Mouse (Mus musculus) layer of hippocampus, postnatal 36 days (tissue): ENCODE data around the gene Dynlt1c. TPM values are rescaled to one million over a fixed set of nuclear protein-coding genes. Genes with fewer than 3 reads are reported as not detected.
"Not testable (repeated sequence)": the region's sequence is repeated elsewhere in the genome, so short reads cannot be mapped to it uniquely, and the experiment has no call there.

Source experiments
- DNase-seq, 2 experiments: peaks; one replicate each; pipeline ENCODE4 v3.0.0; 2022
- total RNA-seq, 2 experiments: library from RNA; stranded (reverse); gene quantifications; 2 replicates each; pipeline ENCODE4 v1.2.3; 2021

Dynlt1c gene
- total RNA-seq, 2 experiments from 2014 or later, result 16.9 to 17.8 TPM

DNA sequence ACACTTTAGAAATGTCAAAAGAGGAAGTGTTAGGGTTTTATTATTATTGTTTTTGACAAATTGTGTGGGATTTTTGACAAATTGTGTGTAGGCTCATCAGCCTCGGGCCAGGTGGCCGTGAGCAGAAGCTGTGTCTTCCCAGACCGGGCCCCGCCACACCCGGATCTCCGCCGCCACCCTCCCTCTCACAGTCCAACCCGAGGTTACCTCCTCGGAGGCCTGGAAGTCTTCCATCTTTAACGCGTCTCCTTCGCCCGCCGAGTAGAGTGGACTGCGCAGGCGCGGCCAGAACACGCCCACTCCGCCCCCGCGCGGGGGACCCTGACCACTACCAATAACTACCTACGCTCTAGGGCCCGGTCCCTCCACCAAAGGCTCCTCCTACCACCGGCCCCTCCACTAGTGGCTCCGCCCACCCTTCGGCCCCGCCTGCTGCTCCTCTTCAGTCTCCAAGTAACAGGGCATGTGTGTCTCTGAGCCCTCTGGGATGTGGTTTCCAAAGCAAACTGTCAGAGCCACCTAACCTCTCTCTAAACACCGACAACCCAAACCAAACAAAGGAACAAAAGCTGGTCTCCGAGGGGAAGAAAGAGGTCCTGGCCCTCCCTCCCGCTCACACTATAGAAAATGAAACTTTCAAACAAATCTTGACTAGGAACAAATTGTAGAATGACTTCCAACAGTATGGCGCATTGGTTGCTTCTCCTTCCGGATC is 54.3 kb downstream of the Dynlt1c start, which contains the start of gene Dynlt1f:
Gene Dynlt1f, minus strand, starts transcription at position 334 of the 715 bp plus-strand sequence.
- DNase-seq, result peak; percentile 58 to 65

DNA sequence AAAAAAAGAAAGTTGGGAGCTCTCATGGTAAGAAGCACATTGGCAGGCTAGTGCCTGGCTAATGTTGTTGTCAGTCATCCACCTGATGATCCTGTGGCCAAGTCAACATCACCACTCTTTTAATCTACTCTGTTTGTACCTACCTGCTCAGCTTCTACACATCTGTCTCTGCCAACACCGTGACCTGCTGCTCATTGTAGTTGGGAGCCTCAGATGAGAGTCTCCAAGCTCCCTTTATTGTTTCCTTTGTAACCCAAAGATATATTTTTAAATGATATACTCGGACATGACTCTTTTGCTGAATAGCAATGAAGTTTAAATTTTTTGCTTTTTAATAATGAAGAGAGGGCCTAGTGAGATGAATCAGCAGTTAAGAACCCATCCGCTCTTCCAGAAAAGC is 55.0 kb downstream of the Dynlt1c start:
- DNase-seq, result not testable (repeated sequence)

DNA sequence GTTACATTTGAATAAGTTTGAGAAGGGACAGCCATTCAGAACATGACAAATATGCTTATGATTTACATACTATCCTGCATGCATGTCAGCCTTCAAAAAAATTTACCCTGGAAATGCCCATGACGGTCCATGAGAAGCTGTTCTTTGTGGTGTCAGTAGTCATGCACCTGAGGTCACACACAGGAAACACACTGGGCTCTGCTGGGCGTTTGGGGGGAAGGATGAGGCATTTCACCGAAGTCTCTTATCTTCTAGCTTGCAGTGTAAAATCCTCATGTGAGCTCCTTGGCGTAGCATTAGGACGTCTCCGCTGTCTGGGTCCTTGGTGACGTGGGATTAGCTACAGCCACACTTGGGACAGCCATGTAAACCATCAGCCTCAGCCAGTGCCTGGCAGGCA is 57.3 kb downstream of the Dynlt1c start, which contains the start of gene Sytl3:
Gene Sytl3, plus strand, starts transcription at position 293 of the 400 bp plus-strand sequence.
- DNase-seq, result not testable (repeated sequence)

Other genes with a start within 250 kb of the Dynlt1c start
- gene Dynlt1b, start 171.6 kb upstream of the Dynlt1c start, total RNA-seq, result 10 to 100 TPM; 41.2 to 44.4 TPM
- 10 to 100 TPM; 21.0 to 23.1 TPM for gene Dynlt1f, start 54.2 kb downstream of the Dynlt1c start, total RNA-seq
- gene Sytl3, start 57.4 kb downstream of the Dynlt1c start, total RNA-seq, result not detected
- 10 to 100 TPM; 41.7 to 50.5 TPM for gene Ezr, start 181.1 kb downstream of the Dynlt1c start, total RNA-seq